Mouse (Mus musculus): Measurements from ENCODE around the gene Edrf1. TPM values are rescaled to one million over a fixed set of nuclear protein-coding genes. Genes with fewer than 3 reads are reported as not detected.

Gene Edrf1
- polyA plus RNA-seq, 1 experiment: 12.4 TPM

GRCm38 (mm10) chr7:133607883-133608575 is 29.3 kb upstream of the Edrf1 start:
- no peak overlapping the region for H3K4me3 ChIP-seq (ENCODE audit: insufficient read depth, low read depth, low read length)
- no peak for TF ChIP-seq CTCF (conservative IDR thresholded peaks at IDR 0.05; ENCODE audit: insufficient read depth, insufficient read length, low read depth, low read length)
- no peak for TF ChIP-seq POLR2A (IDR thresholded peaks at IDR 0.05; ENCODE audit: low read depth, low read length)
- 31% methylated on average over 13 of the region's 13 CpGs for WGBS
- H3K27me3 ChIP-seq (replicated peaks; ENCODE audit: control insufficient read depth, insufficient read depth, low read length): no peaks in the 10 kb centered on the region
- H3K36me3 ChIP-seq (ENCODE audit: control insufficient read depth, insufficient read depth, low read length): no peaks in the 10 kb centered on the region
- DNase-seq: no peak
- no peaks in the 10 kb centered on the region; the same call in 1 of the 2 replicates for H3K4me1 ChIP-seq (ENCODE audit: control insufficient read depth, insufficient read depth, low read length)
- no peak overlapping the region for H3K27ac ChIP-seq (ENCODE audit: insufficient read depth, low read depth, low read length)

GRCm38 (mm10) chr7:133608631-133609340 is 28.6 kb upstream of the Edrf1 start:
- DNase-seq: no peak

GRCm38 (mm10) chr7:133609585-133609984 is 27.8 kb upstream of the Edrf1 start:
- no peaks in the 10 kb centered on the region for H3K27me3 ChIP-seq (replicated peaks; ENCODE audit: control insufficient read depth, insufficient read depth, low read length)
- DNase-seq: no peak
- TF ChIP-seq CTCF (conservative IDR thresholded peaks at IDR 0.05; ENCODE audit: insufficient read depth, insufficient read length, low read depth, low read length): no peak

More at GRCm38 (mm10) chr7:133608631-133609340, 28.6 kb upstream of the Edrf1 start:
- 47% methylated on average over 13 of the region's 13 CpGs for WGBS
- Histone ChIP-seq H3K27me3 (replicated peaks; ENCODE audit: control insufficient read depth, insufficient read depth, low read length) (no peaks in the 10 kb centered on the region), H3K4me3 (ENCODE audit: insufficient read depth, low read depth, low read length) (no peak overlapping the region), H3K4me1 (ENCODE audit: control insufficient read depth, insufficient read depth, low read length) (no peaks in the 10 kb centered on the region; the same call in 1 of the 2 replicates), H3K27ac (ENCODE audit: insufficient read depth, low read depth, low read length) (no peak overlapping the region), H3K36me3 (ENCODE audit: control insufficient read depth, insufficient read depth, low read length) (no peaks in the 10 kb centered on the region)
- no peak for TF ChIP-seq CTCF (conservative IDR thresholded peaks at IDR 0.05; ENCODE audit: insufficient read depth, insufficient read length, low read depth, low read length)
- no peak for TF ChIP-seq POLR2A (IDR thresholded peaks at IDR 0.05; ENCODE audit: low read depth, low read length)

GRCm38 (mm10) chr7:133612981-133613380 is 24.4 kb upstream of the Edrf1 start:
- 74% methylated on average over 2 of the region's 2 CpGs for WGBS

More at GRCm38 (mm10) chr7:133609585-133609984, 27.8 kb upstream of the Edrf1 start:
- Histone ChIP-seq H3K27ac (ENCODE audit: insufficient read depth, low read depth, low read length) (no peak overlapping the region), H3K36me3 (ENCODE audit: control insufficient read depth, insufficient read depth, low read length) (no peaks in the 10 kb centered on the region), H3K4me1 (ENCODE audit: control insufficient read depth, insufficient read depth, low read length) (no peaks in the 10 kb centered on the region; the same call in 1 of the 2 replicates), H3K4me3 (ENCODE audit: insufficient read depth, low read depth, low read length) (no peak overlapping the region)
- 78% methylated on average over 8 of the region's 8 CpGs for WGBS

GRCm38 (mm10) chr7:133620721-133621120 is 16.6 kb upstream of the Edrf1 start:
- 16% methylated on average over 11 of the region's 11 CpGs for WGBS
- no peak overlapping the region for H3K4me3 ChIP-seq (ENCODE audit: insufficient read depth, low read depth, low read length)
- no peaks in the 10 kb centered on the region for H3K27me3 ChIP-seq (replicated peaks; ENCODE audit: control insufficient read depth, insufficient read depth, low read length)
- TF ChIP-seq POLR2A (IDR thresholded peaks at IDR 0.05; ENCODE audit: low read depth, low read length): no peak
- peak; percentile 60 for TF ChIP-seq CTCF (conservative IDR thresholded peaks at IDR 0.05; ENCODE audit: insufficient read depth, insufficient read length, low read depth, low read length)
- peak; percentile 59 for DNase-seq
- H3K27ac ChIP-seq (ENCODE audit: insufficient read depth, low read depth, low read length): no peak overlapping the region
- no peaks in the 10 kb centered on the region for H3K36me3 ChIP-seq (ENCODE audit: control insufficient read depth, insufficient read depth, low read length)
- no peaks in the 10 kb centered on the region for H3K4me1 ChIP-seq (ENCODE audit: control insufficient read depth, insufficient read depth, low read length)

More at GRCm38 (mm10) chr7:133612981-133613380, 24.4 kb upstream of the Edrf1 start:
- H3K4me1 ChIP-seq (ENCODE audit: control insufficient read depth, insufficient read depth, low read length): no peaks in the 10 kb centered on the region; the same call in 1 of the 2 replicates
- no peaks in the 10 kb centered on the region for H3K27me3 ChIP-seq (replicated peaks; ENCODE audit: control insufficient read depth, insufficient read depth, low read length)
- TF ChIP-seq CTCF (conservative IDR thresholded peaks at IDR 0.05; ENCODE audit: insufficient read depth, insufficient read length, low read depth, low read length) (no peak), POLR2A (IDR thresholded peaks at IDR 0.05; ENCODE audit: low read depth, low read length) (no peak)
- H3K36me3 ChIP-seq (ENCODE audit: control insufficient read depth, insufficient read depth, low read length): no peaks in the 10 kb centered on the region
- H3K27ac ChIP-seq (ENCODE audit: insufficient read depth, low read depth, low read length): no peak overlapping the region
- DNase-seq: no peak
- H3K4me3 ChIP-seq (ENCODE audit: insufficient read depth, low read depth, low read length): no peak overlapping the region

- H3K4me1 ChIP-seq (ENCODE audit: control insufficient read depth, insufficient read depth, low read length): no peaks in the 10 kb centered on the region
- H3K4me3 ChIP-seq (ENCODE audit: insufficient read depth, low read depth, low read length): no peak overlapping the region
- no peak for DNase-seq
- whole genome bisulfite sequencing: 62% methylated on average over 5 of the region's 5 CpGs
- no peak for TF ChIP-seq CTCF (conservative IDR thresholded peaks at IDR 0.05; ENCODE audit: insufficient read depth, insufficient read length, low read depth, low read length)
- TF ChIP-seq POLR2A (IDR thresholded peaks at IDR 0.05; ENCODE audit: low read depth, low read length): no peak
- no peaks in the 10 kb centered on the region for H3K36me3 ChIP-seq (ENCODE audit: control insufficient read depth, insufficient read depth, low read length)
- no peaks in the 10 kb centered on the region for H3K27me3 ChIP-seq (replicated peaks; ENCODE audit: control insufficient read depth, insufficient read depth, low read length)
- H3K27ac ChIP-seq (ENCODE audit: insufficient read depth, low read depth, low read length): no peak overlapping the region
Measured at GRCm38 (mm10) chr7:133623226-133623625, 14.1 kb upstream of the Edrf1 start.

All from kidney, adult 2 months (tissue).